Mouse (Mus musculus) layer of hippocampus, postnatal 25 days (tissue): ENCODE measurements at regions not wholly inside any gene's neighbourhood (a gene's known extent, or its start where the extent isn't known, plus 50 kb on each side); places are given as distances from the start of the nearest gene placed in this dataset.
"Not testable (repeated sequence)": the region's sequence is repeated elsewhere in the genome, so short reads cannot be mapped to it uniquely, and the experiment has no call there.

Source experiments
- DNase-seq, 2 experiments: peaks; one replicate each; pipeline ENCODE4 v3.0.0; 2022; ENCODE audit warnings: mixed read lengths in 2 of 2, low spot score in 1 of 2; ENCODE audit errors: extremely low spot score in 1 of 2

- no peak for DNase-seq
These were observed 345.9 kb upstream of the Atp10a start for GRCm38 (mm10) chr7:58310096-58310495.

- no peak for DNase-seq
These were observed 333.6 kb upstream of the Atp10a start for GRCm38 (mm10) chr7:58322381-58322780.

- no peak for DNase-seq
These were observed 288.6 kb upstream of the Atp10a start for GRCm38 (mm10) chr7:58367384-58367783.

GRCm38 (mm10) chr7:58383401-58383800 lies 272.6 kb upstream of the Atp10a start:
- peak in 1 of 2 experiments; percentile 17 for DNase-seq

- DNase-seq, result no peak
These were observed 267.6 kb upstream of the Atp10a start for GRCm38 (mm10) chr7:58388326-58388725.

GRCm38 (mm10) chr7:58392391-58393115 lies 263.4 kb upstream of the Atp10a start:
- DNase-seq, result no peak

- DNase-seq, result no peak
These were observed 258.0 kb upstream of the Atp10a start for GRCm38 (mm10) chr7:58397992-58398391.

- DNase-seq, result no peak
These were observed 257.3 kb upstream of the Atp10a start for GRCm38 (mm10) chr7:58398558-58399144.

- DNase-seq, result peak; percentile 89 to 91
These were observed 256.8 kb upstream of the Atp10a start for GRCm38 (mm10) chr7:58399145-58399604.

- no peak for DNase-seq
These were observed 256.3 kb upstream of the Atp10a start for GRCm38 (mm10) chr7:58399651-58400050.

GRCm38 (mm10) chr7:58400594-58400993 lies 255.4 kb upstream of the Atp10a start:
- DNase-seq, result no peak

- no peak for DNase-seq
These were observed 218.9 kb upstream of the Atp10a start for GRCm38 (mm10) chr7:58436888-58437625.

GRCm38 (mm10) chr7:58442535-58443184 lies 213.3 kb upstream of the Atp10a start:
- DNase-seq, result no peak

GRCm38 (mm10) chr7:58443297-58443696 lies 212.7 kb upstream of the Atp10a start:
- DNase-seq, result no peak

- no peak for DNase-seq
These were observed 210.2 kb upstream of the Atp10a start for GRCm38 (mm10) chr7:58445781-58446180.

- no peak for DNase-seq
These were observed 209.7 kb upstream of the Atp10a start for GRCm38 (mm10) chr7:58446261-58446660.

- no peak for DNase-seq
These were observed 207.2 kb upstream of the Atp10a start for GRCm38 (mm10) chr7:58448727-58449126.

GRCm38 (mm10) chr7:58451981-58452380 lies 204.0 kb upstream of the Atp10a start:
- DNase-seq, result no peak

GRCm38 (mm10) chr7:58458146-58458545 lies 197.8 kb upstream of the Atp10a start:
- DNase-seq, result not testable (repeated sequence)

GRCm38 (mm10) chr7:58460939-58461338 lies 195.0 kb upstream of the Atp10a start:
- no peak for DNase-seq

- DNase-seq, result no peak
These were observed 182.8 kb upstream of the Atp10a start for GRCm38 (mm10) chr7:58473150-58473549.
